Mouse (Mus musculus): ENCODE results near the gene Mlh1. TPM values are rescaled to one million over a fixed set of nuclear protein-coding genes. Genes with fewer than 3 reads are reported as not detected.

The Mlh1 gene
- 35.1 and 41.0 TPM in 2 replicates for polyA plus RNA-seq (2015; fragmentation: Nextera tagmentation; extraction: Ambion mirVana)

- H3K36me3 ChIP-seq (ENCODE audit: poor library complexity, severe bottlenecking): peaks cover 25% of the 10 kb centered on the region
- ATAC-seq: peak; percentile 100
- peak within 1 kb of the TSS; percentile 96 for H3K4me2 ChIP-seq
- H3K9ac ChIP-seq: peak within 1 kb of the TSS; percentile 96
- WGBS: 0% methylated on average over 64 of the region's 64 CpGs
- no peaks in the 10 kb centered on the region for H3K9me3 ChIP-seq (replicated peaks)
- peak within 1 kb of the TSS; percentile 93 for H3K4me3 ChIP-seq
- H3K27ac ChIP-seq: peak within 1 kb of the TSS; percentile 93
- no peaks in the 10 kb centered on the region for H3K27me3 ChIP-seq
- H3K4me1 ChIP-seq: peaks cover 53% of the 10 kb centered on the region
Measured at GRCm38 (mm10) chr9:111271434-111272160, at the start of gene Mlh1, which contains the start of gene Epm2aip1. Gene Mlh1 (minus strand): TSS chr9:111271791. Gene Epm2aip1 (plus strand): TSS chr9:111271929.

- no peaks in the 10 kb centered on the region for H3K36me3 ChIP-seq (ENCODE audit: poor library complexity, severe bottlenecking)
- ATAC-seq: no peak
- H3K9ac ChIP-seq: no peak overlapping the region
- H3K4me1 ChIP-seq: no peaks in the 10 kb centered on the region
- 82% methylated on average over 4 of the region's 4 CpGs for WGBS
- no peak overlapping the region for H3K4me3 ChIP-seq
- peaks cover 4% of the 10 kb centered on the region; the same call in 1 of the 2 replicates for H3K27me3 ChIP-seq
- no peak overlapping the region for H3K4me2 ChIP-seq
- no peak overlapping the region for H3K27ac ChIP-seq
- H3K9me3 ChIP-seq (replicated peaks): no peaks in the 10 kb centered on the region
Measured at GRCm38 (mm10) chr9:111320912-111321311, 49.3 kb upstream of the Mlh1 start.

DNA sequence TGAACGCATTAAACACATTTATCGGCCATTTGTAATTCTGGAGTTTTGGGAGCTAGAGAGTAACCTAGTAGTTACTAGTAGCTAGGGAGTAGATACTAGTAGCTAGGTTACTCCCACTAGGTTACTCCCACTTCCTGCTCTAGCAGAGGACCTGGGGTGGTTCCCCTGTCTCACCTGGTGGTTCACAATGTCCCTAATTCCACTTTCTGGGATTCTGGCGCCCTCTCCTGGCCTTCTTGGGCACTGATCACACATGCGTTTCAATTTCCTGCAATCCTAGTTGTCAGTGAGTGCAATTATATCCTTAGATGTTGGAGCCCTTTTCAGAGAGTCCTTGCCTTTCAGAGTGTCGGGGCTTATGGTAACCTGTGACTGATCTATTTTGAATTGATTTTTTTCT, 42.6 kb upstream of the Mlh1 start:
- WGBS: 34% methylated on average over 5 of the region's 5 CpGs
- peaks cover 62% of the 10 kb centered on the region for H3K27me3 ChIP-seq
- H3K4me3 ChIP-seq: no peak overlapping the region
- H3K4me2 ChIP-seq: no peak overlapping the region
- H3K9me3 ChIP-seq (replicated peaks): no peaks in the 10 kb centered on the region
- no peaks in the 10 kb centered on the region for H3K36me3 ChIP-seq (ENCODE audit: poor library complexity, severe bottlenecking)
- H3K27ac ChIP-seq: no peak overlapping the region
- H3K4me1 ChIP-seq: peaks cover 16% of the 10 kb centered on the region
- no peak overlapping the region for H3K9ac ChIP-seq
- no peak for ATAC-seq

GRCm38 (mm10) chr9:111313793-111314192, 42.2 kb upstream of the Mlh1 start:
- no peak for ATAC-seq
- Histone ChIP-seq H3K9ac (no peak overlapping the region), H3K4me3 (no peak overlapping the region), H3K4me2 (no peak overlapping the region), H3K27me3 (peaks cover 66% of the 10 kb centered on the region), H3K9me3 (replicated peaks) (no peaks in the 10 kb centered on the region), H3K27ac (no peak overlapping the region), H3K4me1 (peaks cover 16% of the 10 kb centered on the region), H3K36me3 (ENCODE audit: poor library complexity, severe bottlenecking) (no peaks in the 10 kb centered on the region)
- WGBS: 23% methylated on average over 5 of the region's 5 CpGs

DNA sequence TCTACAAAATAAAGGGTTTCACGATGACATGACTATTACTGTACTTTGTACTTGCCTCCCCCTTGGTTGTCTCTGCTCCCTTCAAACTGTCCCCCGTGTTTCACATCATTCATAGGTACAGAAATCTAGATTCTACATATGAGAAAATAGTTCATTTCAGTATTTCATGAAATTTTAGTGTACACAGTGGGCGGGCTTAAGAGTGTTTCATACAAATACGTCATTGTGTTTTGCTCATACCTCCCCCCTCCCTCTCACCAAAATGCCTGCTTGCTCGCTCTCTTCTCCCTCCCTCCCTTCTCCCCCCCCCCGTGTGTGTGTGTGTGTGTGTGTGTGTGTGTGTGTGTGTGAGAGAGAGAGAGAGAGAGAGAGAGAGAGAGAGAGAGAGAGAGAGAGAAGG, 41.7 kb upstream of the Mlh1 start:
- Histone ChIP-seq H3K9me3 (replicated peaks) (no peaks in the 10 kb centered on the region), H3K9ac (no peak overlapping the region), H3K4me2 (no peak overlapping the region), H3K27ac (no peak overlapping the region), H3K4me3 (no peak overlapping the region), H3K4me1 (peaks cover 16% of the 10 kb centered on the region), H3K27me3 (peaks cover 70% of the 10 kb centered on the region), H3K36me3 (ENCODE audit: poor library complexity, severe bottlenecking) (no peaks in the 10 kb centered on the region)
- no peak for ATAC-seq
- WGBS: 14% methylated on average over 5 of the region's 6 CpGs

- peaks cover 16% of the 10 kb centered on the region for H3K4me1 ChIP-seq
- WGBS: under 1% methylated on average over 27 of the region's 59 CpGs
- H3K36me3 ChIP-seq (ENCODE audit: poor library complexity, severe bottlenecking): no peaks in the 10 kb centered on the region
- no peak overlapping the region for H3K27ac ChIP-seq
- H3K9me3 ChIP-seq (replicated peaks): no peaks in the 10 kb centered on the region
- peak overlapping the region; percentile 60 for H3K9ac ChIP-seq
- peaks cover 70% of the 10 kb centered on the region for H3K27me3 ChIP-seq
- ATAC-seq: peak; percentile 68
- peak overlapping the region; percentile 89 for H3K4me2 ChIP-seq
- peak overlapping the region; percentile 54 for H3K4me3 ChIP-seq
Measured at GRCm38 (mm10) chr9:111312442-111313141, 41.0 kb upstream of the Mlh1 start.

- 1% methylated on average over 76 of the region's 98 CpGs for WGBS
- Histone ChIP-seq H3K27ac (no peak overlapping the region), H3K36me3 (ENCODE audit: poor library complexity, severe bottlenecking) (no peaks in the 10 kb centered on the region), H3K9ac (peak overlapping the region; percentile 60), H3K9me3 (replicated peaks) (no peaks in the 10 kb centered on the region), H3K4me2 (peak overlapping the region; percentile 89), H3K4me1 (peaks cover 16% of the 10 kb centered on the region), H3K4me3 (peak overlapping the region; percentile 54), H3K27me3 (peaks cover 70% of the 10 kb centered on the region)
- peak; percentile 72 for ATAC-seq
Measured at GRCm38 (mm10) chr9:111311843-111312441, 40.4 kb upstream of the Mlh1 start.

DNA sequence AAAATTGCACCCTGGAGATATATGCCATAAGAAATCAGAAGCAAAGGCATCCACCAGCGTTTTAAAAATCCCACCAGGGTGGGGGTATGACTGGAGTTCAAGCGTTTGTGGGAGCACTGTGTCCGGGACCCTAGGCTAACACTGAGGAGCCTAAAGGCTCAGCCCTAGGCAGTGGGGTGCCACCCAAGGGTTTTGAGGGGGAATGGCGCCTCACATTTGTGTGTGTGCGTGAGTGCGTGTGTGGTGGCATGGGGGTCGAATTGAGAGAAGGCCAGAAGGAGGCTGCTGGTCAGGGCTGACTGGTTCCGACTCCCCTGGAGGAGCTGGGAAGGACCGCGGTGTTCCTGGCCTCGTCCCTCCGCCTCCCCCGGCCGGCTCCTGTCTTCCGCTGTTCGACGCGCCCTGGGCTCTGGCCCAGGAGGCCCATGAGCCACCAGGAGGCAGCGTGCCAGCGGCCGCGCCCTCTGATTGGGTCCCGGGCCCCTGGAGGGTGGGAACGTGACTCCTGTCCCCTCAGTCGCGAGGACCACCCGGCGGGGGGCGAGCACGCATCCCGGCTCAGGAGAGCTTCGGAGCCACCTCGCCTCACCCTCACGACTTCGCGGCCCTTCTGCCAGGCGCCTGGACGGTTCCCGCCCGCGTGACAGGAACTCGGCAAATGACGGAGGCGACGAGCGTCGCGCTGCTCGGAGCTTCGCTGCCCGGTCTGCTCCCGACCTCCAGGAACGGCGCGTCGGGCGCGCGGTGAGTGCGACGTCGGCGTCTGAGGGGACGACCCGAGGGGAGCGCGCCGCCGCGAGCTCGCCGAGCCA, 39.6 kb upstream of the Mlh1 start, which contains the start of gene Trank1:
Gene Trank1 (plus strand): TSS at position 709 of the 812 bp plus-strand sequence.
- Histone ChIP-seq H3K4me1 (peaks cover 16% of the 10 kb centered on the region), H3K9ac (peak within 1 kb of the TSS; percentile 60), H3K36me3 (ENCODE audit: poor library complexity, severe bottlenecking) (no peaks in the 10 kb centered on the region), H3K9me3 (replicated peaks) (no peaks in the 10 kb centered on the region), H3K4me3 (peak within 1 kb of the TSS; percentile 54), H3K4me2 (peak within 1 kb of the TSS; percentile 89), H3K27ac (no peak within 1 kb of the TSS), H3K27me3 (peaks cover 68% of the 10 kb centered on the region)
- peak; percentile 62 for ATAC-seq
- 10% methylated on average over 67 of the region's 72 CpGs for WGBS

DNA sequence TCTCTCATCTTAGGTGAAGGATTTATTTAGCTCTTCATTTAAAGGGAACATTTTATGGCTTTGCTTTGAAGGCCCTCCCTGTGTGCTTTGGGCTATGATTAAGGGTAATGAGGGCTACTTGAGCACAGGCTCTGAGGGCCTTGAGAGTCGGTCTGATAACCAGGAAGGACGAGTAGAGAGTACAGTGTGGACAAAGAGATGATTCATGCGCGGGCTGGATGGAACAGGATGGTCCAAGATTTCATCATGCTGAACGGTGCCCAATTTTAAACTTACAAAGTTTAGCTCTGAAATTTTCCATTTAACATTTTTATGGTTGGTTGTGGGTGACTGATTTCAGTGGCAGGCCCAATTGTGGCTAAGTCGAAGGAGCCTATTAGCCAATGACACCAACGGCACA, 34.6 kb upstream of the Mlh1 start:
- H3K4me2 ChIP-seq: no peak overlapping the region
- H3K27ac ChIP-seq: no peak overlapping the region
- H3K9ac ChIP-seq: no peak overlapping the region
- ATAC-seq: no peak
- H3K4me3 ChIP-seq: no peak overlapping the region
- H3K9me3 ChIP-seq (replicated peaks): no peaks in the 10 kb centered on the region
- 84% methylated on average over 7 of the region's 7 CpGs for WGBS
- H3K27me3 ChIP-seq: peaks cover 27% of the 10 kb centered on the region
- no peaks in the 10 kb centered on the region for H3K4me1 ChIP-seq
- H3K36me3 ChIP-seq (ENCODE audit: poor library complexity, severe bottlenecking): no peaks in the 10 kb centered on the region

DNA sequence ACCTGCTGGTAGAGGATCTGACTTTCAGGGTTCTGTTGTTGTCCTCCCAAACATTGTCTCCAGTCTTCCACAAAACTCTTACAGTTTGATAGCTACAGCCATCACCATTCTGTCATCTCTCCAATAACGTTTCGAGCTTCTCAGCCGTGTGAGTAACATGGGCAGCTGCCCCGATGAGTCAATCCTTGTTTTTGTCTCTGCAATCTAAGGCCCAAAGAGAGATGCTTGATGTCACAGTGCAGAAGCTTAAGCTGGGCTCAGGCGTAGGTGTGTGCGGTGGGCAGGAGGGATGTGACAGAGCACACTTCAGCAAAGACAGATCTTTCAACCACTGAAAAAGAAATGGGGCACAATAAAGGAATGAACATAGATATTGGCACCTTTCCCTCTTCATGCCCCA, 32.4 kb upstream of the Mlh1 start:
- Histone ChIP-seq H3K4me1 (no peaks in the 10 kb centered on the region), H3K9ac (no peak overlapping the region), H3K36me3 (ENCODE audit: poor library complexity, severe bottlenecking) (no peaks in the 10 kb centered on the region), H3K4me3 (no peak overlapping the region), H3K27me3 (peaks cover 6% of the 10 kb centered on the region; the same call in 1 of the 2 replicates), H3K27ac (no peak overlapping the region), H3K9me3 (replicated peaks) (no peaks in the 10 kb centered on the region), H3K4me2 (no peak overlapping the region)
- 86% methylated on average over 6 of the region's 6 CpGs for WGBS
- no peak for ATAC-seq

GRCm38 (mm10) chr9:111302196-111302831, 30.7 kb upstream of the Mlh1 start:
- no peaks in the 10 kb centered on the region for H3K27me3 ChIP-seq
- 55% methylated on average over 12 of the region's 12 CpGs for WGBS
- no peak overlapping the region for H3K9ac ChIP-seq
- no peaks in the 10 kb centered on the region for H3K4me1 ChIP-seq
- ATAC-seq: no peak
- no peaks in the 10 kb centered on the region for H3K36me3 ChIP-seq (ENCODE audit: poor library complexity, severe bottlenecking)
- H3K9me3 ChIP-seq (replicated peaks): no peaks in the 10 kb centered on the region
- H3K27ac ChIP-seq: no peak overlapping the region
- no peak overlapping the region for H3K4me2 ChIP-seq
- no peak overlapping the region for H3K4me3 ChIP-seq
